7 mouse cellular contexts compared by ENCODE assay signal in genomic region chr12:65037546-65037937, GRCm38 (mm10). TPM values are rescaled to one million over a fixed set of nuclear protein-coding genes. Genes with fewer than 3 reads are reported as not detected.
A peak's percentile ranks its signal among the peaks of the same experiment; 100 is the strongest.
DNase-seq lines count a peak whose midpoint lies in the region; TF ChIP-seq lines count a peak whose summit lies in the region.

No protein-coding gene starts in this region.

- no peak for TF ChIP-seq RAD21 in MEL (IDR thresholded peaks at IDR 0.05; ENCODE audit: low read depth, low read length)

- H3K4me1 ChIP-seq in MEL (ENCODE audit: control insufficient read depth in 1 of 2, insufficient read depth in 2 of 2, low read length in 2 of 2), result peaks cover 9 to 12% of the 10 kb centered on the region in 2 experiments; a peak in 3 of 4 replicates
- H3K4me1 ChIP-seq in erythroblast, embryonic 14.5 days (ENCODE audit: control insufficient read depth), result peaks cover 28% of the 10 kb centered on the region

- peaks cover 43% of the 10 kb centered on the region for H3K79me2 ChIP-seq in MEL (ENCODE audit: control insufficient read depth, insufficient read depth, low read length, poor library complexity)

- 0 out of 4 replicates have a peak, but pooled peaks of 1 of the 2 experiments have one; percentile 21 for TF ChIP-seq EP300 in MEL (IDR thresholded peaks at IDR 0.05; ENCODE audit: low read depth in 1 of 2, low read length in 2 of 2)

- WGBS in large intestine, adult 2 months, result 1% methylated on average over 4 of the region's 4 CpGs

- no peaks in the 10 kb centered on the region for H3K27me3 ChIP-seq in MEL (ENCODE audit: control insufficient read depth in 1 of 2, insufficient read depth in 2 of 2, low read length in 2 of 2)
- H3K27me3 ChIP-seq in erythroblast, embryonic 14.5 days (ENCODE audit: control insufficient read depth), result no peaks in the 10 kb centered on the region

- H3K9ac ChIP-seq in MEL (ENCODE audit: control insufficient read depth, low read depth, low read length, poor library complexity, severe bottlenecking), result peak overlapping the region; percentile 99

- DNase-seq in CD4-positive helper T cell, adult 2 months (ENCODE audit: low read depth, low spot score), result peak; percentile 25
- DNase-seq in MEL (ENCODE audit: low read depth, low spot score), result peak; percentile 77
- DNase-seq in large intestine, adult 2 months (ENCODE audit: low read depth, low spot score), result peak; percentile 62
- peak; percentile 1 to 3 for DNase-seq in monocyte, adult 2 months (ENCODE audit: low read depth in 1 of 2, low spot score in 2 of 2)
- DNase-seq in cerebellum, postnatal 14 days, result no peak
- no peak for DNase-seq in kidney, postnatal 4 days

- no peak for TF ChIP-seq POLR2A in MEL (IDR thresholded peaks at IDR 0.05; ENCODE audit: control insufficient read depth in 1 of 2, insufficient read depth in 1 of 2, low read depth in 1 of 2, low read length in 2 of 2, poor library complexity in 1 of 2)

- no peaks in the 10 kb centered on the region for H3K9me3 ChIP-seq in MEL (replicated peaks; ENCODE audit: insufficient read depth, low read length)
- H3K9me3 ChIP-seq in erythroblast, embryonic 14.5 days (ENCODE audit: control insufficient read depth, low read length), result no peaks in the 10 kb centered on the region

- no peak overlapping the region for H3K27ac ChIP-seq in MEL (ENCODE audit: control insufficient read depth, low read depth, low read length)

- H3K36me3 ChIP-seq in MEL (ENCODE audit: control insufficient read depth in 1 of 2, insufficient read depth in 2 of 2, low read length in 2 of 2), result peaks cover 18 to 29% of the 10 kb centered on the region in 2 experiments
- H3K36me3 ChIP-seq in erythroblast, embryonic 14.5 days (ENCODE audit: control insufficient read depth), result peaks cover 25% of the 10 kb centered on the region

- TF ChIP-seq CTCF in MEL (IDR thresholded peaks at IDR 0.05 in 2 of 3, conservative IDR thresholded peaks at IDR 0.05 in 1 of 3; ENCODE audit: control insufficient read depth in 1 of 3, insufficient read depth in 1 of 3, low read depth in 2 of 3, low read length in 3 of 3, poor library complexity in 1 of 3, severe bottlenecking in 1 of 3), result no peak

- H3K4me3 ChIP-seq in MEL (ENCODE audit: control insufficient read depth in 1 of 2, insufficient read depth in 1 of 2, low read depth in 2 of 2, low read length in 2 of 2), result peak overlapping the region; percentile 95 to 97
- H3K4me3 ChIP-seq in erythroblast, embryonic 14.5 days (replicated peaks), result peak overlapping the region; percentile 100

TF ChIP-seq in MEL, 35 proteins besides CTCF, POLR2A, EP300 and RAD21:
- TF ChIP-seq ZC3H11A (IDR thresholded peaks at IDR 0.05; ENCODE audit: low read depth, low read length) (no peak), TBP (IDR thresholded peaks at IDR 0.05; ENCODE audit: low read depth, low read length) (0 out of 2 replicates have a peak, but pooled peaks have one; percentile 14), JUND (IDR thresholded peaks at IDR 0.05; ENCODE audit: low read depth, low read length) (peak; percentile 45; the same call in 1 of the 2 replicates), NRF1 (IDR thresholded peaks at IDR 0.05; ENCODE audit: insufficient read depth, low read depth, low read length, poor library complexity, severe bottlenecking) (peak; percentile 15; the same call in 1 of the 2 replicates), MAFK (IDR thresholded peaks at IDR 0.05; ENCODE audit: borderline replicate concordance, low read depth, low read length) (no peak)

RNA-seq across cellular contexts. Expression of gene Prpf39, which starts 1.4 kb away (rescaled TPM):
- 13.5 and 14.3 TPM in 2 replicates for total RNA-seq in MEL (2012; rRNA removed)
- polyA plus RNA-seq in MEL (2012; ENCODE audit: insufficient read depth in 1 of 2, insufficient read length in 2 of 2, low read depth in 1 of 2, low replicate concordance in 2 of 2, missing spikeins in 1 of 2), result 10 to 100 TPM in 1 of 2 experiments, not detected in 1; 19.5 TPM
- 0.24 and 0.36 TPM in 2 replicates for polyA plus RNA-seq in erythroblast, embryonic 14.5 days (2012)
- polyA plus RNA-seq in large intestine, adult 2 months (2012; rRNA removed), result 2.8 and 7.1 TPM in 2 replicates

RNA-seq across cellular contexts. Expression of gene Fkbp3, which starts 36.3 kb away (rescaled TPM):
- 167 and 185 TPM in 2 replicates for total RNA-seq in MEL (2012; rRNA removed)
- 100 to 1,000 TPM in 1 of 2 experiments, not detected in 1; 173 TPM for polyA plus RNA-seq in MEL (2012; ENCODE audit: insufficient read depth in 1 of 2, insufficient read length in 2 of 2, low read depth in 1 of 2, low replicate concordance in 2 of 2, missing spikeins in 1 of 2)
- 3.2 and 3.5 TPM in 2 replicates for polyA plus RNA-seq in erythroblast, embryonic 14.5 days (2012)
- 17.6 and 19.7 TPM in 2 replicates for polyA plus RNA-seq in large intestine, adult 2 months (2012; rRNA removed)

RNA-seq across cellular contexts. Expression of gene Fancm, which starts 37.9 kb away (rescaled TPM):
- total RNA-seq in MEL (2012; rRNA removed), result 11.7 and 15.6 TPM in 2 replicates
- polyA plus RNA-seq in MEL (2012; ENCODE audit: insufficient read depth in 1 of 2, insufficient read length in 2 of 2, low read depth in 1 of 2, low replicate concordance in 2 of 2, missing spikeins in 1 of 2), result 10 to 100 TPM; 12.8 to 25.3 TPM
- polyA plus RNA-seq in erythroblast, embryonic 14.5 days (2012), result 0.09 and 0.20 TPM in 2 replicates
- 0.83 and 1.2 TPM in 2 replicates for polyA plus RNA-seq in large intestine, adult 2 months (2012; rRNA removed)

Comparison
In these comparisons a context has a peak if more than half of its experiments do, and no peak if none do; other contexts are left out.
1. DNase-seq: peak in CD4-positive helper T cell, adult 2 months (single experiment), MEL (single experiment), large intestine, adult 2 months (single experiment) and monocyte, adult 2 months (2 of 2); none in cerebellum, postnatal 14 days (0 of 2) and kidney, postnatal 4 days (0 of 2).